Mouse (Mus musculus) C2C12 (cell line): ENCODE results near the gene Cep95.

Experiments
- CTCF ChIP-seq: IDR thresholded peaks from one replicate; pipeline ENCODE4 v1.5.1; 2011; ENCODE audit not compliant: control insufficient read depth, insufficient read depth, insufficient read length
- MAX ChIP-seq: IDR thresholded peaks from one replicate; pipeline ENCODE4 v1.6.1; 2011; ENCODE audit warnings: mild to moderate bottlenecking, control low read depth
- MYOD1 ChIP-seq: IDR thresholded peaks from one replicate; pipeline ENCODE4 v1.6.1; 2011; ENCODE audit warnings: low read depth; ENCODE audit not compliant: control insufficient read depth, insufficient read length
- MYOG ChIP-seq: IDR thresholded peaks from one replicate; pipeline ENCODE4 v1.6.1; 2011; ENCODE audit not compliant: control insufficient read depth, insufficient read length; ENCODE audit errors: extremely low read depth
- USF1 ChIP-seq: IDR thresholded peaks from one replicate; pipeline ENCODE4 v1.6.1; 2011; ENCODE audit warnings: low read depth, mild to moderate bottlenecking, control low read depth, moderate library complexity

DNA sequence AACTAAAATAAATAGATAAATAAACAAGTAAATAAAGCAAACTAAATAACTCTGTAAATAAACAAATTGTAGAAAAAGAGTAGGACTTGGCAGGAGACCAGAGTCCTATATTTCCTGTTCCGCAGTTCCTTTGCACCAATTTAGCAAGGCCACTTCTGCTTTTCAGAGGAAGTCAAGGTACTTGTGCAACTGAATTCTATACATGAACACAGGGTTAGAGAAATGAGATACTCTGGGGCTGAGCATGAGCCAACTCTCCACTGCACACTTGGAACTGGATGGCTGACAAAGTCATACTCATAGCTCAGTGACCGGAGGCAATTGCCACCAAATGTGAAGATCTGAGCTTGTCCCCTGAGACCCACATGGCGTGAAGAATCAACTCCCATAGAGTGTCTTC is 30.0 kb upstream of the Cep95 start:
- TF ChIP-seq MAX (no peak), CTCF (no peak), USF1 (no peak), MYOG (no peak), MYOD1 (no peak)
